Mouse (Mus musculus): Measurements from ENCODE around the gene Gm572. TPM values are rescaled to one million over a fixed set of nuclear protein-coding genes. Genes with fewer than 3 reads are reported as not detected.

Gm572 gene
- polyA plus RNA-seq, 2 experiments = 0.11 TPM; not detected in 1

DNA sequence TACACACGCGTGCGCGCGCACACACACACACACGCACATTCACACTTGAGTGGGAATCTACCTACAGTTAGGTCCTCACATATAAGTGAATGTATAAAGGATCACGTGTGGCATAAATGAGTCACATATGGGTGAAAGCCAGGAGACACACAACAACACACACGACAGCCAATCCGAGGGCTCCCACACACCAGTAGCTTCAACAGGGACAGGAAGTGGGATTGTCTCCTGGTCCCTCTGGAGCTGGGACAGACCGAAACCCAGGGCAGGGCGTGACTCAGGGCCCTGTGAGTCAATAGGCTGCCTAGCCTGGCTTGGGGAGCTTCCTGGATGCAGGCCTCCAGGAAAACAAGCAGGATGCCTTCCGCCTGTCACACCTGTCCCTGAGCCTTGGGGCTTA lies 71.6 kb downstream of the Gm572 start:
- Histone ChIP-seq H3K9me3 (ENCODE audit: control insufficient read depth, low read length) (no peaks in the 10 kb centered on the region), H3K4me1 (ENCODE audit: control insufficient read depth, insufficient read depth, low read length) (peaks cover 3% of the 10 kb centered on the region; the same call in 1 of the 2 replicates), H3K27ac (replicated peaks; ENCODE audit: low read depth, low read length) (no peak overlapping the region), H3K9ac (ENCODE audit: low read depth, low read length, severe bottlenecking) (no peak overlapping the region), H3K27me3 (ENCODE audit: control insufficient read depth, insufficient read depth, low read length) (no peaks in the 10 kb centered on the region), H3K4me2 (replicated peaks; ENCODE audit: low read depth, low read length, severe bottlenecking) (no peak overlapping the region), H3K4me3 (replicated peaks; ENCODE audit: low read length) (no peak overlapping the region), H3K36me3 (ENCODE audit: control insufficient read depth, insufficient read depth, low read length) (no peaks in the 10 kb centered on the region)
- ATAC-seq (ENCODE audit: low FRiP score, low read depth) (no peak), DNase-seq (ENCODE audit: low spot score) (no peak)
- TF ChIP-seq POLR2A (IDR thresholded peaks at IDR 0.05; ENCODE audit: borderline replicate concordance, extremely low read depth, insufficient read depth, insufficient read length) = no peak
- 79% methylated on average over 12 of the region's 12 CpGs for WGBS

DNA sequence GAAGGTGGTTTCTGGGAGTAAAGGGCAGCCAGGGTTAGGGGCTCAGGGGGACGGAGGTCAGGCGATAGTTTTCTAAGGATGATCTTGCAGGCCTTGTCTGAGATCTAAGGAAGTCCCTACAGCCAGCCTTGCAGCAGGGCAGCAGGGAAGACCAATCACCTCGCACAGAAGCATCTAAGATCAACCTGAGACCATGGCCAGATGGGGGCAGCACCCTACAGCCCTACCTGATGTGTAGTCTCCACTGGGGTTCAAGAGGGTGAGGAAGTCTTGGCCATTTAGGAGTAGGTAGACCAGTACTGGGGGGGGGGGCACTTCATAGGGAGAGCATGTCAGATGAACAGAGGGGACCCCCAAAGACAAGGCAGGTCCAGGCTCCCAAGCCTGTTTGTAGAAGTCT lies 72.3 kb downstream of the Gm572 start:
- no peak overlapping the region for H3K9ac ChIP-seq (ENCODE audit: low read depth, low read length, severe bottlenecking)
- no peaks in the 10 kb centered on the region for H3K36me3 ChIP-seq (ENCODE audit: control insufficient read depth, insufficient read depth, low read length)
- no peak for TF ChIP-seq POLR2A (IDR thresholded peaks at IDR 0.05; ENCODE audit: borderline replicate concordance, extremely low read depth, insufficient read depth, insufficient read length)
- H3K9me3 ChIP-seq (ENCODE audit: control insufficient read depth, low read length) = no peaks in the 10 kb centered on the region
- peaks cover 3% of the 10 kb centered on the region; the same call in 1 of the 2 replicates for H3K4me1 ChIP-seq (ENCODE audit: control insufficient read depth, insufficient read depth, low read length)
- WGBS = 50% methylated on average over 3 of the region's 3 CpGs
- no peak overlapping the region for H3K4me2 ChIP-seq (replicated peaks; ENCODE audit: low read depth, low read length, severe bottlenecking)
- H3K27me3 ChIP-seq (ENCODE audit: control insufficient read depth, insufficient read depth, low read length) = no peaks in the 10 kb centered on the region
- no peak overlapping the region for H3K27ac ChIP-seq (replicated peaks; ENCODE audit: low read depth, low read length)
- H3K4me3 ChIP-seq (replicated peaks; ENCODE audit: low read length) = no peak overlapping the region
- DNase-seq (ENCODE audit: low spot score) = no peak
- no peak for ATAC-seq (ENCODE audit: low FRiP score, low read depth)

Other genes with a start within 250 kb of the Gm572 start
- 15.0 and 18.0 TPM in 2 replicates for gene Ubiad1, start 198.5 kb upstream of the Gm572 start, polyA plus RNA-seq (2012; rRNA removed)
- gene Ubiad1, start 198.5 kb upstream of the Gm572 start, polyA plus RNA-seq (2014; fragmentation: Nextera tagmentation; extraction: Ambion mirVana) = 14.0 and 18.2 TPM in 2 replicates
- gene Mtor, start 194.7 kb upstream of the Gm572 start, polyA plus RNA-seq (2012; rRNA removed) = 18.0 and 20.3 TPM in 2 replicates
- 18.5 and 21.6 TPM in 2 replicates for gene Mtor, start 194.7 kb upstream of the Gm572 start, polyA plus RNA-seq (2014; fragmentation: Nextera tagmentation; extraction: Ambion mirVana)
- 1.4 and 2.2 TPM in 2 replicates for gene Angptl7, start 142.9 kb upstream of the Gm572 start, polyA plus RNA-seq (2012; rRNA removed)
- gene Angptl7, start 142.9 kb upstream of the Gm572 start, polyA plus RNA-seq (2014; fragmentation: Nextera tagmentation; extraction: Ambion mirVana) = 1.6 and 1.9 TPM in 2 replicates
- 70.2 and 74.5 TPM in 2 replicates for gene Exosc10, start 84.9 kb upstream of the Gm572 start, polyA plus RNA-seq (2012; rRNA removed)
- 92.8 and 93.0 TPM in 2 replicates for gene Exosc10, start 84.9 kb upstream of the Gm572 start, polyA plus RNA-seq (2014; fragmentation: Nextera tagmentation; extraction: Ambion mirVana)
- 188 and 215 TPM in 2 replicates for gene Srm, start 51.8 kb upstream of the Gm572 start, polyA plus RNA-seq (2012; rRNA removed)
- gene Srm, start 51.8 kb upstream of the Gm572 start, polyA plus RNA-seq (2014; fragmentation: Nextera tagmentation; extraction: Ambion mirVana) = 273 and 284 TPM in 2 replicates
- gene Masp2, start 40.8 kb upstream of the Gm572 start, polyA plus RNA-seq (2012; rRNA removed) = 1.5 and 2.0 TPM in 2 replicates
- gene Masp2, start 40.8 kb upstream of the Gm572 start, polyA plus RNA-seq (2014; fragmentation: Nextera tagmentation; extraction: Ambion mirVana) = 0.68 TPM in 1 of 2 replicates, not detected in the other
- 674 and 680 TPM in 2 replicates for gene Tardbp, start 16.3 kb upstream of the Gm572 start, polyA plus RNA-seq (2012; rRNA removed)
- 148 and 170 TPM in 2 replicates for gene Tardbp, start 16.3 kb upstream of the Gm572 start, polyA plus RNA-seq (2014; fragmentation: Nextera tagmentation; extraction: Ambion mirVana)
- gene Casz1, start 161.1 kb downstream of the Gm572 start, polyA plus RNA-seq (2012; rRNA removed) = 7.4 and 9.2 TPM in 2 replicates
- 5.2 and 5.5 TPM in 2 replicates for gene Casz1, start 161.1 kb downstream of the Gm572 start, polyA plus RNA-seq (2014; fragmentation: Nextera tagmentation; extraction: Ambion mirVana)